Mouse (Mus musculus): ENCODE data around the gene Fam161a.

- TF ChIP-seq CTCF (IDR thresholded peaks at IDR 0.05; ENCODE audit: borderline replicate concordance, insufficient read depth, low read length) (no peak), POLR2A (IDR thresholded peaks at IDR 0.05; ENCODE audit: low read depth, low read length) (no peak)
These were observed 49.4 kb upstream of the Fam161a start for GRCm38 (mm10) chr11:22957791-22958374.
